Mouse (Mus musculus) midbrain, embryonic 10.5 days (tissue): Measurements from ENCODE around the gene Gm9789. TPM values are rescaled to one million over a fixed set of nuclear protein-coding genes. Genes with fewer than 3 reads are reported as not detected.
"Not testable (repeated sequence)": the region's sequence is repeated elsewhere in the genome, so short reads cannot be mapped to it uniquely, and the experiment has no call there.

Experiments used
- DNase-seq: peaks from one replicate; pipeline ENCODE4 v3.0.0-alpha.2; 2017; ENCODE audit warnings: low spot score
- H3K27ac ChIP-seq: fragments of 300-500 bp; sonication (generic); replicated peaks from 2 replicates; pipeline ENCODE4 v1.5.1; 2016; ENCODE audit warnings: mild to moderate bottlenecking
- H3K27me3 ChIP-seq: fragments of 300-500 bp; sonication (generic); 2 replicates; pipeline ENCODE4 v1.6.1; 2016; ENCODE audit warnings: low read depth, mild to moderate bottlenecking; ENCODE audit not compliant: poor library complexity, severe bottlenecking
- H3K36me3 ChIP-seq: fragments of 300-500 bp; sonication (generic); 2 replicates; pipeline ENCODE4 v1.6.1; 2016; ENCODE audit warnings: mild to moderate bottlenecking, moderate library complexity
- H3K4me1 ChIP-seq: fragments of 300-500 bp; sonication (generic); 2 replicates; pipeline ENCODE4 v1.6.1; 2016
- H3K4me3 ChIP-seq: fragments of 300-500 bp; sonication (generic); 2 replicates; pipeline ENCODE4 v1.5.1; 2016; ENCODE audit warnings: mild to moderate bottlenecking, moderate library complexity
- H3K9me3 ChIP-seq: fragments of 300-500 bp; sonication (generic); replicated peaks from 2 replicates; pipeline ENCODE4 v1.6.1; 2016; ENCODE audit warnings: mild to moderate bottlenecking
- WGBS: fragments of 180-500 bp; shearing (Covaris S2); methylation state at CpG from one replicate; pipeline ENCODE4 v1.1.7; 2016; 5-methylcytosine and 5-hydroxymethylcytosine counted together
- polyA plus RNA-seq: library from polyadenylated mRNA; unstranded; fragments of >200 nt; fragmentation: Nextera tagmentation; extraction: Ambion mirVana; gene quantifications from 2 replicates; pipeline ENCODE4 v1.2.1, GENCODE M21; 2016

The Gm9789 gene
- not detected in 2 replicates for polyA plus RNA-seq

DNA sequence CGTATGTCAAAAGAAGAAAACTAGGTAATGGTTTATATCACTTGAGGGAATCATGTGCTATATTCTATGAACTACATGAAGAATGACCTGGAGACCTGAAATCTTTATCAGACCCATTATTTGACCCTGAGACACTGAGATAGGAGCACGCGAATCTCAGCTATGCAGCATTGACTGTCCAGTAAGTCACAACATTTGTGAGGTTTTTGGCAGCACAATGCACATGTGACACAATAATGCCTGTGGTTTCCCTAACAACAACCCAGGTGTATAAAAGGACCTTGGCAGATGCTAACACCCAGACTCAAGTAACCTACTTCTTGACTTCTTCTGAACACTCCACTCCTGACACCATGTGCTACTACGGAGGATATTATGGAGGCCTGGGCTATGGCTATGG, at the start of gene Gm9789:
Gene Gm9789, plus strand, starts transcription at position 301 of the 400 bp plus-strand sequence.
- H3K36me3 ChIP-seq: no peaks in the 10 kb centered on the region
- no peak for DNase-seq
- H3K27ac ChIP-seq: no peak within 1 kb of the TSS
- 88% methylated on average over 4 of the region's 4 CpGs for WGBS
- H3K27me3 ChIP-seq: no peaks in the 10 kb centered on the region
- H3K4me3 ChIP-seq: no peak within 1 kb of the TSS
- no peaks in the 10 kb centered on the region for H3K4me1 ChIP-seq
- no peaks in the 10 kb centered on the region for H3K9me3 ChIP-seq

DNA sequence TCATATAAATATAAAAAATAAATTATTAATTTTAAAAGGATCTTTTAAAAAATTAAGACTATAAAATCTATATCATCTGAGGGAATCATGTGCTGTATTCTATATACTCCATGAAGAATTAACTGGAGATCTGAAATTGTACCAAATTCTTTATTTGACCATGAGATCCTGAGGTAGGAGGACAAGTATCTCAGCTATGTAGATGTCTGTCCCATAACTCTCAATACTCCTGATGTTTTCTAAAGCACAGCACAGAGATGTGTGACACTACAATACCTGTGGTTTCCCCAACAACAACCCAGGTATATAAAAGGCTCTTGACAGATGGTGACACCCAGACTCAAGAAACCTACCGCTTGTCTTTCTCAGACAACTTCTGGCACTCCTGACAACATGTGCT, 17.2 kb upstream of the Gm9789 start, which contains the start of gene Gm6358:
Gene Gm6358, plus strand, starts transcription at position 301 of the 400 bp plus-strand sequence.
- no peak for DNase-seq
- whole genome bisulfite sequencing: 97% methylated on average over 1 of the region's 1 CpGs
- no peaks in the 10 kb centered on the region for H3K4me1 ChIP-seq
- no peaks in the 10 kb centered on the region for H3K36me3 ChIP-seq
- H3K27me3 ChIP-seq: no peaks in the 10 kb centered on the region
- no peak within 1 kb of the TSS for H3K27ac ChIP-seq
- H3K9me3 ChIP-seq: no peaks in the 10 kb centered on the region
- H3K4me3 ChIP-seq: no peak within 1 kb of the TSS

DNA sequence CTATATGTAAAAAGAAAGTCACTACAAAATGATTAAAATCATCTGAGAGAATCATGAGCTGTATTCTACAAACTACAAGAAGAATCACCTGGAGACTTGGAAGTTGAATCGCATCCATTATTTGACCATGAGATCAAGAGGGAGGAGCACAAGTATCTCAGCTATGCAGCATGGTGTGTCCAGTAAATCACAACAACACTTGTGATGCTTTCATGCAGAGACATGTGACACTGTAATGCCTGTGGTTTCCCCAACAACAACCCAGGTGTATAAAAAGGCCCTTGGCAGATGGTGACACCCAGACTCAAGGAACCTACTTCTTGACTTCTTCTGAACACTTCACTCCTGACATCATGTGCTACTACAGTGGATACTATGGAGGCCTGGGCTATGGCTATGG, 7.0 kb upstream of the Gm9789 start, which contains the start of gene Gm10061:
Gene Gm10061, plus strand, starts transcription at position 301 of the 400 bp plus-strand sequence.
- no peaks in the 10 kb centered on the region for H3K36me3 ChIP-seq
- H3K4me3 ChIP-seq: no peak within 1 kb of the TSS
- 91% methylated on average over 1 of the region's 1 CpGs for WGBS
- H3K4me1 ChIP-seq: no peaks in the 10 kb centered on the region
- no peaks in the 10 kb centered on the region for H3K27me3 ChIP-seq
- DNase-seq: no peak
- no peaks in the 10 kb centered on the region for H3K9me3 ChIP-seq
- no peak within 1 kb of the TSS for H3K27ac ChIP-seq

DNA sequence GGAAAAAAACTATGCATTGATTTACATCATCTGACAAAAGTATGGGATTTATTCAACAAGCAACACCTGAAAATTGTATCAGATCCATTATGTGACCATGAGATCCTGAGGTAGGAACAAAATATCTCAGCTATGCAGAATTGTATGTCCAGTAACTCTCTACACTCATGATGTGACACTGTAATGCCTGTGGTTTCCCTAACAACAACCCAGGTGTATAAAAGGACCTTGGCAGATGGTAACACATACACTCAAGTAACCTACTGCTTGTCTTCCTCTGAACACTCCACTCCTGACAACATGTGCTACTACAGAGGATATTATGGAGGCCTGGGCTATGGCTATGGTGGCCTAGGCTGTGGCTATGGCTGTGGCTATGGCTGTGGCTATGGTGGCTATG, 11.4 kb downstream of the Gm9789 start, which contains the start of gene Gm7735:
Gene Gm7735, plus strand, starts transcription at position 301 of the 400 bp plus-strand sequence.
- not testable (repeated sequence) for DNase-seq, H3K9me3 ChIP-seq, H3K36me3 ChIP-seq, H3K27ac ChIP-seq, H3K27me3 ChIP-seq, H3K4me3 ChIP-seq, H3K4me1 ChIP-seq

DNA sequence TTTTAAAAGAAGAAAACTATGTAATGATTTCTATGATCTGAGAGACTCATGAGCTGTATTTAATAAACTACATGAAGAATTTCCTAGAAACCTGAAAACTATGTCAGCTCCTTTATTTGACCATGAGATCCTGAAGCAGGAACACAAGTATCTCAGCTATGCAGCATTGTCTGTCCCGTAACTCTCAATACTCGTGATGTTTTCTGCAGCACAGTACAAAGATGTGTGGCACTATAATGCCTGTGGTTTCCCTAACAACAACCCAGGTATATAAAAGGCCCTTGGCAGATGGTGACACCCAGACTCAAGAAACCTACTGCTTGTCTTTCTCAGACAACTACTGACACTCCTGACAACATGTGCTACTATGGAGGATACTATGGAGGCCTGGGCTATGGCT, 16.7 kb downstream of the Gm9789 start, which contains the start of gene 1110057P08Rik:
Gene 1110057P08Rik, plus strand, starts transcription at position 301 of the 400 bp plus-strand sequence.
- H3K27me3 ChIP-seq: no peaks in the 10 kb centered on the region
- no peak for DNase-seq
- no peaks in the 10 kb centered on the region for H3K9me3 ChIP-seq
- H3K27ac ChIP-seq: no peak within 1 kb of the TSS
- no peak within 1 kb of the TSS for H3K4me3 ChIP-seq
- no peaks in the 10 kb centered on the region for H3K4me1 ChIP-seq
- 84% methylated on average over 2 of the region's 2 CpGs for WGBS
- no peaks in the 10 kb centered on the region for H3K36me3 ChIP-seq

DNA sequence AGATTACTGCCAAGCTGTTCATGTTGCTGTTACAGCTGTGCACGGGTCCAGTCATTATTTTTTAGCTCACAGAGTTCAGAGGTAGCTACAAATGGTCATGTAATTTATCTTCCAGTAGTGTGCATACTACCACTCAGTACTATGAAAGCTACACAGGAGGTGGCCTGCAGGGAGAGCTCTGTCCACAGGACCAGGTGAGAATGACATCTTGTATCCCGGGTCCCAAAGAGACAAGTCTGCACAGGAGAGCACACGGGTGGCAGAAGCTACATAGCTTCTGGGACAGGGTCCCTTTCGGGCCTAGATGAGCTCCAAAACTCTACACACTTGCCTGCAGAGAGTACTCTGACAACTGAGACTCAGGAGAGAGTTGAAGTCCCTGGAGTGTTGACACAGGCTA, 30.9 kb downstream of the Gm9789 start:
- no peaks in the 10 kb centered on the region for H3K36me3 ChIP-seq
- H3K4me1 ChIP-seq: no peaks in the 10 kb centered on the region
- WGBS: 88% methylated on average over 4 of the region's 4 CpGs
- no peak for DNase-seq
- no peaks in the 10 kb centered on the region for H3K27me3 ChIP-seq
- no peaks in the 10 kb centered on the region for H3K9me3 ChIP-seq
- no peak overlapping the region for H3K27ac ChIP-seq
- no peak overlapping the region for H3K4me3 ChIP-seq

DNA sequence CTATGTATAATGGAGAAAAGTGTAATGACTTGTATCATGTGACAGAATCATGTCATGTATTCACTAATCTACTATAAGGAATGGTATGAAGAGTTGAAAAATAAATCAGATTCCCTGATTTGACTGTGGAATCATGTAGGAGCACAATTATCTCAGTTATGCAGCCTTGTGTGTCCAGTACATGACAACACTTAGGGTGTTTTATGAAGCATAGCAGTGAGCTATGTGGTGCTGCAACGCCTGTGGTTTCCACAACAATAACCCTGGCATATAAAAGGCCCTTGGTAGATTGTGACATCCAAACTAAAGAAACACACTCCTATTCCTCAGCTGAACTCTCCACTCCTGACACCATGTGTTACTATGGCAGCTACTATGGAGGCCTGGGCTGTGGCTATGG, 47.8 kb downstream of the Gm9789 start, which contains the start of gene Krtap20-2:
Gene Krtap20-2, plus strand, starts transcription at position 301 of the 400 bp plus-strand sequence.
- Histone ChIP-seq H3K4me3 (no peak within 1 kb of the TSS), H3K36me3 (no peaks in the 10 kb centered on the region), H3K27me3 (no peaks in the 10 kb centered on the region), H3K9me3 (no peaks in the 10 kb centered on the region), H3K4me1 (no peaks in the 10 kb centered on the region), H3K27ac (no peak within 1 kb of the TSS)
- 78% methylated on average over 1 of the region's 1 CpGs for WGBS
- DNase-seq: no peak

Other genes with a start within 250 kb of the Gm9789 start
- gene Krtap19-9b, start 225.7 kb upstream of the Gm9789 start, polyA plus RNA-seq: not detected in 2 replicates
- not detected in 2 replicates for gene Krtap16-3, start 195.1 kb upstream of the Gm9789 start, polyA plus RNA-seq
- not detected in 2 replicates for gene Krtap22-2, start 147.2 kb upstream of the Gm9789 start, polyA plus RNA-seq
- not detected in 2 replicates for gene Gm10229, start 142.7 kb upstream of the Gm9789 start, polyA plus RNA-seq
- not detected in 2 replicates for gene Krtap6-1, start 126.3 kb upstream of the Gm9789 start, polyA plus RNA-seq
- not detected in 2 replicates for gene Gm10228, start 116.5 kb upstream of the Gm9789 start, polyA plus RNA-seq
- gene Krtap6-5, start 110.1 kb upstream of the Gm9789 start, polyA plus RNA-seq: not detected in 2 replicates
- gene 1110025L11Rik, start 94.0 kb upstream of the Gm9789 start, polyA plus RNA-seq: not detected in 2 replicates
- gene Krtap6-3, start 73.9 kb upstream of the Gm9789 start, polyA plus RNA-seq: not detected in 2 replicates
- not detected in 2 replicates for gene Gm6358, start 17.1 kb upstream of the Gm9789 start, polyA plus RNA-seq
- gene Gm10061, start 6.9 kb upstream of the Gm9789 start, polyA plus RNA-seq: not detected in 2 replicates
- gene Gm7735, start 11.5 kb downstream of the Gm9789 start, polyA plus RNA-seq: not detected in 2 replicates
- gene 1110057P08Rik, start 16.8 kb downstream of the Gm9789 start, polyA plus RNA-seq: not detected in 2 replicates
- not detected in 2 replicates for gene Krtap20-2, start 47.9 kb downstream of the Gm9789 start, polyA plus RNA-seq
- gene Krtap21-1, start 245.9 kb downstream of the Gm9789 start, polyA plus RNA-seq: not detected in 2 replicates